Mouse (Mus musculus): Measurements from ENCODE around the gene Angpt4.

- no peak for TF ChIP-seq CTCF (IDR thresholded peaks at IDR 0.05; ENCODE audit: low read depth)
- no peak for TF ChIP-seq EP300 (IDR thresholded peaks at IDR 0.05; ENCODE audit: low read depth)
These were observed 20.0 kb upstream of the Angpt4 start for GRCm38 (mm10) chr2:151891031-151891430.
